10 mouse cellular contexts compared by ENCODE assay signal in the genomic region with DNA sequence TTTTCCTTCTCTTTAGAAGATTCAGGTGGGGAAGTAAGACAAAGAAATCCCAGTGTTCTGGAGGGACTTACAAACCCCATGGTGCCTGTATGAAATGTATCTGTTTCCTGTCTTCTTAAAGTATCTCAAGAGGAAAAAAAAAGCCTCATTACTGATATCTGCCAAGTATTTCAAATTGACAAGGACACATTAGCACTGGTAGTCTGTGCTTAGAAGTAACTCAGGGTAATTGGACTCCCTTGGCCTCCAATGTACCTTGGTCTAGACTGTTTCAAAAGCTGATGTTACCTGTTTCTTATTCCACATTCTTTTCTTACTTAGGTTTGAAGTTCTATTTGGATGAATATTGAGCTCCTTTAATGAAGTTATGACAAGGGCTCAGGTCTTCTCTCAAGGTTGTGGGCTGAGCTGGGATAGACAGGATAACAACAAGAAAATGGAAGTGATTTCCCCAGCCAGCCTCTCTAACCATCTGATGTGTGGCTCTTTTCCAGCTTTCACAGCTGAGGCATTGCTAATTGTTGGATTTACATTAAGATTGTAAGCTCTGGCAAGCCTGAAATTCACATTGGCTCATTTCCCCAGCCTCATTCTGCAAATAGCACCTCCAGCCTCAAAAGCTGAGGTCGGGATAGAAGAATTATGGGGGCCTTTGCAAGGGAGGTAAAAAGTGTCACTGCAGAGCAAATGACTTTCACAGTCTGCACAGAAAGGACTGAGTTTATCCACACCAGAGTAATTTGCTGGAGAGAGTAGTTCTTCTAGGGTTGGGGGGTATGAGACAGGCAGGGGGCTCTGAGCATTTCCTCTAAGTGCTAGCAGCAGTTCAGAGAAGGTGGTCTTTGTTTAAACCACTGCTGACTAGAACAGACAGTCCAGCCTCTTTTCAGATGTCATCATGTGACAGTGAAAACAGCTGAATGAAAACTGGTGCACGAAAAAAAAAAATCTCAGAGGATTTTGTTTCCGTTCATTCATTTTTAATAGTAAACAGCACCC.
DNase-seq lines count a peak whose midpoint lies in the region; ATAC-seq lines count a peak whose summit lies in the region.
"Had no signal": no experiment of that assay in that cellular context is flagged by ENCODE, and none has a peak within 500 bp of the region (broad histone marks: within the 10 kb centered on the region; RNA-seq: fewer than 3 reads in every experiment).

No protein-coding gene starts in this region.

- H3K9ac ChIP-seq in forebrain, embryonic 13.5 days = peak overlapping the region; percentile 35; the same call in 1 of the 2 replicates
- H3K9ac ChIP-seq: liver, embryonic 15.5 days had no signal

- peak; percentile 35 to 72 for DNase-seq in frontal cortex, postnatal 36 days (ENCODE audit: low spot score in 2 of 2)
- DNase-seq in left cerebral cortex, postnatal 10 days (ENCODE audit: extremely low spot score in 1 of 2, low spot score in 2 of 2) = peak; percentile 23 to 67
- peak; percentile 44 for DNase-seq in right cerebral cortex, adult 18-20 months
- no peak for DNase-seq in liver
- no peak for DNase-seq in testis, postnatal 14 days (ENCODE audit: low spot score)
- DNase-seq: adrenal gland, postnatal 36 days; gastrocnemius, postnatal 25 days had no signal

- 19% methylated on average over 3 of the region's 3 CpGs for WGBS in forebrain, embryonic 13.5 days

- H3K36me3 ChIP-seq in forebrain, embryonic 13.5 days (ENCODE audit: poor library complexity, severe bottlenecking) = no peaks in the 10 kb centered on the region
- H3K36me3 ChIP-seq: liver, embryonic 15.5 days had no signal

- H3K4me3 ChIP-seq in forebrain, embryonic 13.5 days = no peak overlapping the region
- H3K4me3 ChIP-seq: liver, embryonic 15.5 days had no signal

- peak overlapping the region; percentile 24 for H3K4me2 ChIP-seq in forebrain, embryonic 13.5 days
- H3K4me2 ChIP-seq: liver, embryonic 15.5 days had no signal

- H3K27me3 ChIP-seq in forebrain, embryonic 13.5 days = no peaks in the 10 kb centered on the region
- H3K27me3 ChIP-seq: liver, embryonic 15.5 days had no signal

- peaks cover 57% of the 10 kb centered on the region for H3K4me1 ChIP-seq in forebrain, embryonic 13.5 days
- H3K4me1 ChIP-seq: liver, embryonic 15.5 days had no signal

- no peaks in the 10 kb centered on the region for H3K9me3 ChIP-seq in forebrain, embryonic 13.5 days (replicated peaks)
- H3K9me3 ChIP-seq: liver, embryonic 15.5 days had no signal

- intact Hi-C loops in left cerebral cortex, postnatal 10 days (cut with DNase I) = loop anchor here (10.0 kb wide), 1 partner anchor 291 kb away; a partner anchor contains a TSS

- ATAC-seq in forebrain, embryonic 13.5 days = peak; percentile 78
- ATAC-seq in inflammation-experienced regulatory T-cells, adult 6 months = no peak

- H3K27ac ChIP-seq in forebrain, embryonic 13.5 days = peak overlapping the region; percentile 87
- H3K27ac ChIP-seq: liver, embryonic 15.5 days had no signal

Comparison
In these comparisons a context has a peak if more than half of its experiments do, and no peak if none do; other contexts are left out.
1. DNase-seq: peak in frontal cortex, postnatal 36 days (2 of 2), left cerebral cortex, postnatal 10 days (2 of 2) and right cerebral cortex, adult 18-20 months (single experiment); none in liver (single experiment) and testis, postnatal 14 days (single experiment).